Mouse (Mus musculus) bone marrow macrophage, adult 2 months (primary cell): ENCODE results near the gene Ctrc.

ENCODE experiments used
- CTCF ChIP-seq: IDR thresholded peaks from 2 replicates; pipeline ENCODE4 v1.5.1; 2012; ENCODE audit warnings: low read depth, mild to moderate bottlenecking, low read length, moderate library complexity
- POLR2A ChIP-seq: IDR thresholded peaks from 2 replicates; pipeline ENCODE4 v1.6.1; 2012; ENCODE audit warnings: mild to moderate bottlenecking, low read depth, low read length, borderline replicate concordance

GRCm38 (mm10) chr4:141882858-141883257 lies 36.7 kb upstream of the Ctrc start:
- TF ChIP-seq CTCF (no peak), POLR2A (no peak)
